Mouse (Mus musculus): ENCODE data around the gene Spop. TPM values are rescaled to one million over a fixed set of nuclear protein-coding genes. Genes with fewer than 3 reads are reported as not detected.

The Spop gene
- total RNA-seq (2021) = 100 to 1,000 TPM; 174 to 182 TPM
- long read RNA-seq, experiment 1, transcript Spop-202 (11 exons, 2,881 nt) = minor isoform, 33 of 483 reads
- long read RNA-seq, experiment 1, transcript Spop-201 (10 exons, 3,063 nt) = major isoform, 372 of 483 reads
- long read RNA-seq, experiment 1, partial matches to known transcripts = 39 of 483 reads
- long read RNA-seq, experiment 1, other reads (novel, unspliced or antisense) = 39 of 483 reads
- long read RNA-seq, experiment 2, transcript Spop-201 (10 exons, 3,063 nt) = major isoform, 303 of 377 reads
- long read RNA-seq, experiment 2, transcript Spop-202 (11 exons, 2,881 nt) = minor isoform, 27 of 377 reads
- long read RNA-seq, experiment 2, partial matches to known transcripts = 14 of 377 reads
- long read RNA-seq, experiment 2, other reads (novel, unspliced or antisense) = 33 of 377 reads

- peak; percentile 81 to 87 for DNase-seq (ENCODE audit: low spot score in 2 of 2)
These were observed at the start of gene Spop for GRCm38 (mm10) chr11:95413641-95414535. Spop (plus strand) TSS chr11:95414080.

DNA sequence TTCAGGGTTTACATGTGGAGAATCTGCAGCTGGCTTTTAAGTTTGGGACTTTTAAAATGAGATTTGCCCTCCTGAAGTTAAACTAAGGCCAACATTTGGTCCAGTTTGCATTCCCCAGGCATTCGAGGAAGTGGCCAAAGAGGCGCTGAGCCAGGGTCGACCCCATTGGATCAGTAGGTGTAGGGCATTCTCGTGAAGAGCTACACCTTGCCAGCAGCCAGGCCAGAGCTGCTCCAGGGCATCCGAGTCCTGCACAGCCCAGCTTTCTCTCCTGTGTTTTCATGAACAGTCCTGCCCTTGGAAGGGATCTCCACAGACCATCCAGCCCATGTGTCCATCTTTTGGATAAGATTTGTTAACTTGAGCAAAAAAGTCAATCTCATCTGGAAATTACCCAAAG is 49.5 kb upstream of the Spop start:
- DNase-seq (ENCODE audit: low spot score in 2 of 2) = no peak

DNA sequence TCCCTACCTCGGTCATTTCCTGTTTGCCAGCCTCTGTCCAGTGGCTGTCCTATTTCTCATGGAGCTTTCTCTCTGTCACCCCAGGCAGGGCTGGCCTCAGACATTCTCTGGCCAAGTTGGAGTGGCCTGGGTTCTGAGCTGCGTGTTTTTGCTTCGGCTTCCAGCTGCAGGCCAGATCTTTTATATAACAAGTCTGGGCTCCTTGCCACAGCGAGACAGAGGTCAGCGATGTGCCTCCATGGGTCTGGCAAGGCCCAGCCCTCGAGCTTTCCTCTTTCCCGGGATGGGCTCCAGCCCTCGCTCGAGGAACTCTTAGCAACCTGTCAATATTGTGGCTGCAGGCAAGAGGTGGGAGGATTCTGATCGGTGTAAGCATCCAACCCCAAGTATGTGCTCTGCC is 48.3 kb upstream of the Spop start:
- DNase-seq (ENCODE audit: low spot score in 2 of 2) = peak; percentile 32 to 55

DNA sequence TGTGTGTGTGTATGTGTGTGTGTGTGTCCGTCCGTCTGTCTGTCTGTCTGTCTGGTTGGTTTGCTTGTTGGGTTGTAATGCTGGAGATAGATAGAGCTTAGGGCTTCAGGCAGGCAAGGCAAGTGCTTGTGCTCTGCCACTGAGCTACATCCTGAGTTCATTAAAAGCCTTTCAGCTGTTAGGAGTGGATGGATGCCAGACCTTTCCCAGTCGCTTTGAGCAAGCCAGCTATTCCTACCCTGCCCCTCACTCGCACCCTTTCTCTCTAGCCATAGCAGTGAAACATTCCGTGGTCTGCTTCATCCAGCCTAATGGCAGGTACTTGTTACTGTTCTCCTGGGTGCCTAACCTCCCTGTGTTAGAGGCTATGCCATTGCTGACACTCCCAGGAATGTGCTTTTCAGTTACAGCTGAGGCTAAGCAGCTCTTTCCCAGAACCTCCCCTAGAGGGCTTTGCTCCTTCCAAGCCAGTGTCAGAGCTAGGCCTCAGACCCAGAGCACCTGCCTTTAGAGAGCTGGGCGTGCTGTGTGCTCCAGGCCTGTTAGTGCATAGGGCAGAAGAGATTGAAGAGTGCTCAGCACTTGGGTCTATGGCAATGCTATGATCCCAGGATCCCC is 47.5 kb upstream of the Spop start:
- no peak for DNase-seq (ENCODE audit: low spot score in 2 of 2)

DNA sequence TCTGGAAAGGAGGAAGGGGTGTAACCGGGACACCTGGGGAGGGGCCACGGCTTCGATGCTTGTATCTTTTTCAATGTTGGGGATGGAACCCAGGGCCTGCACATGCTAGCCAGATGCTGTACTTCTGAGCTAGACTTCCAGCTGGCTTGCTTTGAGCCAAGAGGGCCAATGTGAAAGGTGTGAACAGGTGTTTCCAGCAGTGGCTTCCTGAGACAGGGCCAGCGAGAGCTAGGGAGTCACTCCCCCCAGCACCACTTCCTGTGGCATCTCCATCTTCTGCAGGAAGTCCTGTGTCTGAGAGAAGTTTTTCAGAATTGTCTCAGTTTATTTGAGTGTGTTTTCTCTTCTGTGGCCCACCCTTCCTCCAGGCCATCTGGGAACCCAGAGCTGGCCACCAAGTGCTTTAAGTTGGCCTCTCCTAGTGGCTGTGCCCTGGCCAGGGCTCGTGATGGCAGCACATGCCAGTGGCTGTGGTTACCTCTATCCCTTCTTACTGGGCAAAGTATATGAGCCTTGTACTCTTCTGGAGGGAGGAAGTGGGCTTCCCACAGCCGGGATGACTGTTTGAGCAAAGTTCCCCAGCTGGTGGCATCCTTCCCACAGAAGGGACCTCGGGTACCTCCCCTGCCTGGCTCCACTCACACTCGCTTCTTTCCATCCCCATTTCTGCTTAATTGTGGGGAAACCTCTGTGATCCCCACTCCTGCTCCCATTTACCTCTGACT is 46.7 kb upstream of the Spop start:
- no peak for DNase-seq (ENCODE audit: low spot score in 2 of 2)

GRCm38 (mm10) chr11:95368231-95368823 is 45.6 kb upstream of the Spop start:
- DNase-seq (ENCODE audit: low spot score in 2 of 2) = no peak

DNA sequence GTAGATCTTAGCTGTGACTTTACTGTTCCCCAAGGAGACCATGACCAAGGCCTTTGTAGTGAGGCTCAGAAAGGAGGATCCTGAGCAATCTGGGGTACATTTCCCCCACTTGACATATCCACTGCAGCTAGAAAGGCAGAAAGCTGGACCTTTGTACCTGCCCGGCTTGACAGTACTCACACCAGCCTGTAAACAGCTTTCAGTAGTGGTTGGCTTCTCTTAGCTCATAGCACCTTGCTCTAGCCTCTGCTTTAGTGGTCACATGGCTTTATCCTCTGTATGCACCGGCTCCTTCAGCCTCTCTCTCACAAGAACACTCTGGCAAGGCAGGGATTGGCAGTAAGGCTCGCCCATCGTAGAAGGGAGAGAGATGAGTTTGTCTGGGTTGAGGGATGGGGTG is 45.0 kb upstream of the Spop start:
- no peak for DNase-seq (ENCODE audit: low spot score in 2 of 2)

DNA sequence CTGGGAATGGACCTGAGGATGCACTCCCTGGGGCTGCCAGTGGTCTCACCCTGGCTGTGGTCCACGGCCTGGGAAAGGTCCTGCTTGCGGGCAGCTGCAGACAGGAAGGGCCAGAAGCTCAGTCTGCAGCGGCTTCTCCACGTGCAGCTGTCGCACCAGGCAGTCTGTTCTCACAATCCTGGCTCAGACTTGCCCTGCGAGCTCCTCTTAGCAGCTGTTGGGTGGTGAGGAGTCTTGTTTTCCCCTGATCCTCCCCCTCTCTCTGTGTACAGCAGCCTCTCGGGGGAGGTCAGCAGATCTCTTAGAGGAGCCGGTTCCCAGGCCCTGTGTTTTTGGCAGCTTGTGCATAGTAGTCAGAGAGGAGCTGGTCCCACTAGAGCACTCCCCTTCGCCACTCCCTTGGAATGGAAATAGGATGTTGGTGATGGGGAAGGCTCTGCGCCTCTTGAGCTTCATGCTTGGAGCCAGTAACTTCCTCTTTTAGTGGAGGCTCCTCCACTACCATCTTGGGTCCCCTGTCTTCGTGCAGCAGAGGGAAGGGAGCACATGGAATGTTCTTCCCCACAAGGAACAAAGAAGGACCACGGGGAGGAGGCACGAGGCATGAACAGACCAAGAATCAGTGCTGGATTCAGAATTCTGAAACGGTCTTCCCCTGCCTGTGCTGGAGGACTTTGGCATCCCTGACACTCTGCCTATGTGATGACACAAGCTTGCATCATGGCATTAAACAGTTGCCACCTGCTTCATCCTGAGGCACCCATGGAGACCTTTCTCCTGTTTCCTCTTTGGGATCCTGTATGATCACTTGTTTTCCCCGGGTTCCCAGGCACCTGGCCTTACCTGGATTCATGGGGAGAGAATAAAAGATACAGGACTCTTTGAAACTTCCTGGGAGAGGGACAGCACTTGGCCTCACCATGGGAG is 43.7 kb upstream of the Spop start:
- DNase-seq (ENCODE audit: low spot score in 2 of 2) = no peak

DNA sequence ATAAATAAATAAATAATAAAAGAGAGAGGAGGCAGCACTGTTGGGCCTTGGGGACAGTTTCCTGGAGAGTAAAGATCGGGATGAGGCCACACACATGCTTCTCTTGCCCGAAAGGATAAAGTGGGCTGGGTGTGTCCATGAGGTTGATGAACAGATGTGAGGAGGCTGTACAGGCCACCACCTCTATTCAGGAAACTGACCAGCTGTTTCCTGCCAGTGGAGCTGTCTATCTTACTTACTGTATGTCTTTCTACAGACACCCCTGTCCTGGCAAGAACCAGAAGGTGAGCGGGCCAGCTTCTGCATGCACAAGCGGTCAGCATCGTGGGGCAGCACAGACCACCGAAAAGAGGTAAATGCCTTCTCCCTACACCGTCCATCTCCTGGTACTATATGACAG is 42.7 kb upstream of the Spop start:
- DNase-seq (ENCODE audit: low spot score in 2 of 2) = no peak

- no peak for DNase-seq (ENCODE audit: low spot score in 2 of 2)
These were observed 35.0 kb upstream of the Spop start for GRCm38 (mm10) chr11:95378926-95379325.

GRCm38 (mm10) chr11:95379552-95379951 is 34.3 kb upstream of the Spop start:
- no peak for DNase-seq (ENCODE audit: low spot score in 2 of 2)

DNA sequence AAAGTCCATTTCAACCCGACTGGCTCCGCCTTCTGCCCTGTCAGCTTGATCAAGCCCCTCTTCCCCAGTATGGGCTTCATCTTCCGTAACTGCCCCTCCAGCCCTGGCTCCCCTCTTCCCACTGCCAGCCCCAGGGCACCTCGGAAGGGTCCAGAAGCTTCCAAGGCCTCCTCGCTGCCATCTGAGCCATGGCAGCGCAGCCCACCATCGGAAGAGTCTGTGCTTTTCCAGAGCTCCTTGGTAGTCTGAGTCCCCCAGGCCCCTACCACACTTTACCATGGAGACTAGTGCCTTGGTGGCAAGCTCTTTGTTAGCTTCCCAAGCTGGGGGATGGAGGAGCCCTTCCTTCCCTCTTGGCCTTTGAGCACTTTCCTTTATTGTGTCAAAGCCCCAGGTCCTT is 33.2 kb upstream of the Spop start:
- no peak for DNase-seq (ENCODE audit: low spot score in 2 of 2)

- DNase-seq (ENCODE audit: low spot score in 2 of 2) = no peak
These were observed 32.7 kb upstream of the Spop start for GRCm38 (mm10) chr11:95381146-95381545.

DNA sequence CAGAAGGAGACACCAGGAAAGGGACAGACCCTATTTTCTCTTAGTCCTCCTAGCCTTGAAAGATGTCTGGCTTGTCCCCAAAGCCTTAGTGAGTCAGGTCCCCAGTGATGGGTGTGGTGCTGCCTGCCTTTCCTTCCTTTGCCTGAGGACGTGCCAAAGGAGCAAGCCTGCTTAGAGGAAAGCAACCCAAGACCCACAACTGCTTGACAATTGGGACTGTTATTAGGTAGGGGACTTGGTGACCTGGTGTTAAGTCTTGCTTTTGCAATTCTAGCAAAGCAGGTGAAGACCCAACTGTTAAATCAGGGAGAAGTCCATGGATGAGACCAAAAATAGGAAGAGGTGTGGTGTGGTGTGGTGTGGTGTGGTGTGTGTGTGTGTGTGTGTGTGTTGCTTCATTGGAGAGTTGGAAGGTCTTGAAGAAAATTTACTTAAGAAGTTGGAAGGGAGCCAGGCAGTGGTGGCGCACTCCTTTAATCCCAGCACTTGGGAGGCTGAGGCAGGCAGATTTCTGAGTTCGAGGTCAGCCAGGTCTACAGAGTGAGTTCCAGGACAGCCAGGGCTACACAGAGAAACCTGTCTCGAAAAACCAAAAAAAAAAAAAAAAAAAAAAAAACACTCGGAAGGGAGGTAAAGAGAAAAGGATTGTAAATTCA is 30.4 kb upstream of the Spop start:
- DNase-seq (ENCODE audit: low spot score in 2 of 2) = no peak

DNA sequence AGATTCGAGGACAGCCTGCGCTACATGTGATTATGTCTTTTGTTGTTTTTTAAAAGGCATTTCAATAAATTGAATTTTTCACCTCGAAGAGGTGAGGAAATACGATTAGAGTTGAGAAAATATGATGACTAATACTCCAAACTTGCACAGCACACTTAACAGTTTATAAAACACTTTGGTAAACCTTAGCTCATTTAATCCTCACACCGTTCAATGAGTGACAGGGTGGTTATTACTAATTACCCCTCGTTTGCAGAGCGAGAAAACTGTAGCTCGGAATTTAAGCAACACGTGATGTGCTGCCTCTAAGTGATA is 29.9 kb upstream of the Spop start:
- DNase-seq (ENCODE audit: low spot score in 2 of 2) = no peak

DNA sequence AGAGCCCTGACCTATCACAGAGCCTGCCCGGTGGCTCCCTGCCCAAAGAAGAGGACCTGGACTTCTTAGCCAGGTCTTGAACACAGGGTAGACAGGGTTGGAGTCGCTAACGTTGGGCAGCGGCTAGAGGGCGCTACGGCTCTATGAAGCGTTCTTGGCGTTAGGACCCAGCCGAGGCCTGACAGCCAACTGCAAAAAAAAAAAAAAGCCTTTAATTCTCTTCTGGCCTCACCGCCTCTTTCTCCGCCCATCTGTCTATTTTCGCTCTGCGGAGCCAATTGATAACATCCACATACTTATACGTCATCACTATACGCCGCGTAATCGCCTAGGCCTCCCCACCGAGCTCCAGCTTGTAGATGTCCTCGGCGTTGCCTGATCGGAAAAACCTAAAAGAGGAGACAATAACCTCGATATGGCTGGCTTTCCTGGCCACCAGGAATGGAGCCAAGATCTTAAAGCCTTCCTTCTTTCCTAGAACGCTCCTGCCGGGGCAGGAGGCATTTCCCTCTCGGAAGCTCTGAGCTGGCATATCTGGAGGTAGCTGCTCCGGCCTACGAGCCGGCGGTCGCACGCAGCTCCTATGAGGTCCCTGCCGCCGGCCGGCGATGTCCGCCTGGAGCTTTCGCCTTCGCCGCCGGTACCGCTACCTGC is 29.4 kb upstream of the Spop start, which contains the start of gene Slc35b1:
Gene Slc35b1, plus strand, starts transcription at position 374 of the 654 bp plus-strand sequence.
- peak; percentile 93 for DNase-seq (ENCODE audit: low spot score in 2 of 2)

- DNase-seq (ENCODE audit: low spot score in 2 of 2) = no peak
These were observed 28.9 kb upstream of the Spop start for GRCm38 (mm10) chr11:95384973-95385320.

DNA sequence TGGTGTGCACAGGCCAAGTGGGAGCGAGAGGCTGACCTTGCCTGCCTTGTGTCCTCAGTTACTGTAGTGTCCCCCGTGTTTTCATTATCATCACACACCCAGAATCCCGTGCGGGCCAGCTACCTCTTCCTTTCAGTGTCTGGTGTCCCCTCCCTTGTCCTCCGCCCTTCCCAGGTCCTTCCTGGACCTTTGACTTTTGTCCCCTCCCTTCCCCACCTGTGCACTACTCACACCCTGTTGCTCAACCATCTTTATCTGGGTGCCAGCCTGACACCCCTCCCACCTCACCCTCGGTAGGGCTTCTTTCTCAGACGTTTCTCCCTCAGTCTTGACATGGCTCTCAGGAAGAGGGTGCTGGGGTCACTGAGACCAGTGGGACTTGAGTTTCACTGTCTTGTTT is 26.5 kb upstream of the Spop start:
- DNase-seq (ENCODE audit: low spot score in 2 of 2) = no peak

GRCm38 (mm10) chr11:95389006-95389405 is 24.9 kb upstream of the Spop start:
- no peak for DNase-seq (ENCODE audit: low spot score in 2 of 2)
